Mouse (Mus musculus) hindbrain, embryonic 13.5 days (tissue): ENCODE measurements around the gene Cd86. TPM values are rescaled to one million over a fixed set of nuclear protein-coding genes. Genes with fewer than 3 reads are reported as not detected.

ENCODE experiments used
- ATAC-seq: fragments of 200-750 bp; cut with Nextera tagmentation; 2 replicates; pipeline ENCODE4 v1.8.0; 2017; ENCODE audit warnings: moderate TSS enrichment; ENCODE audit not compliant: low FRiP score
- H3K27ac ChIP-seq: fragments of 300-500 bp; sonication (generic); 2 replicates; pipeline ENCODE4 v1.5.1; 2015; ENCODE audit warnings: inconsistent platforms, mild to moderate bottlenecking, moderate library complexity
- H3K27me3 ChIP-seq: fragments of 300-500 bp; sonication (generic); 2 replicates; pipeline ENCODE4 v1.6.1; 2015; ENCODE audit warnings: mild to moderate bottlenecking, inconsistent platforms
- H3K36me3 ChIP-seq: fragments of 300-500 bp; sonication (generic); 2 replicates; pipeline ENCODE4 v1.6.1; 2015; ENCODE audit warnings: mild to moderate bottlenecking, inconsistent platforms
- H3K4me1 ChIP-seq: fragments of 300-500 bp; sonication (generic); replicated peaks from 2 replicates; pipeline ENCODE4 v1.6.1; 2015; ENCODE audit warnings: inconsistent platforms
- H3K4me2 ChIP-seq: fragments of 300-500 bp; sonication (generic); 2 replicates; pipeline ENCODE4 v1.6.1; 2015; ENCODE audit warnings: inconsistent platforms, mild to moderate bottlenecking, moderate library complexity
- H3K4me3 ChIP-seq: fragments of 300-500 bp; sonication (generic); 2 replicates; pipeline ENCODE4 v1.5.1; 2015; ENCODE audit warnings: mild to moderate bottlenecking, inconsistent platforms
- H3K9ac ChIP-seq: fragments of 300-500 bp; sonication (generic); 2 replicates; pipeline ENCODE4 v1.6.1; 2015; ENCODE audit warnings: mild to moderate bottlenecking, inconsistent platforms
- H3K9me3 ChIP-seq: fragments of 300-500 bp; sonication (generic); 2 replicates; pipeline ENCODE4 v1.6.1; 2016; ENCODE audit warnings: inconsistent platforms
- WGBS: fragments of 180-500 bp; shearing (Covaris S2); methylation state at CpG from one replicate; pipeline ENCODE4 v1.1.7; 2015; 5-methylcytosine and 5-hydroxymethylcytosine counted together
- polyA plus RNA-seq: library from polyadenylated mRNA; unstranded; fragments of >200 nt; fragmentation: Nextera tagmentation; extraction: Ambion mirVana; gene quantifications from 2 replicates; pipeline ENCODE4 v1.2.1, GENCODE M21; 2015

Gene Cd86
- polyA plus RNA-seq, 1 experiment from 2014 or later = 2.1 TPM

DNA sequence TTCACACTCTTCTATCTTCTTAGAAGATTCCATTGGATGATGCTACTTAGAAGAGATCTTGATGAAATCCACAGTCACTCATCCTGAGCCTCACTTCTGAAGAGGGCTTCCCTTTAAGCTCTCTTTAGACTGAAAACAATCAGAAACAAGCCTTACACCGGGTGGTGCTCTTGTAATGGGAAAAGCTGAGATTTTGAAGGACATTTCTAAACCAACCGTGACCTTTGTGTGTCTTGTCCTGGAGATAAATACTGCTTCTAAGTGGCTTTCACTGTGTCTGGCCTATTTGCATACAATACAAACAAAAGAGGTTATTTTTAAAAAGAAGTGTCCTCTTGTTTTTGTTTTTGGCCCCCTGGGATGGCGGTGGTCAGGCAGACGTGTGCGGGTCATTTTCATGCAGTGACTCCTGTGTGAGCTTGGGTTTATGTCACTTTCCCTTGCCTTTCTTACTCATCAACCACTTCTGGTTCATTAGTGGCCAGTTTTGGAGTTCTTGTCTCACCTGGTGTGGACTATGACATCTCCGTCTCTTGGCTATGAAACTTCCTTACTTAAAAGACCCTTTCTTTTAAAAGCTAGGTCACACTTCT, 14.6 kb downstream of the Cd86 start:
- H3K9me3 ChIP-seq = no peaks in the 10 kb centered on the region
- ATAC-seq = no peak
- H3K36me3 ChIP-seq = no peaks in the 10 kb centered on the region
- no peak overlapping the region for H3K4me2 ChIP-seq
- 59% methylated on average over 6 of the region's 6 CpGs for WGBS
- H3K9ac ChIP-seq = no peak overlapping the region
- no peak overlapping the region for H3K4me3 ChIP-seq
- H3K4me1 ChIP-seq = peaks cover 5% of the 10 kb centered on the region
- no peak overlapping the region for H3K27ac ChIP-seq
- no peaks in the 10 kb centered on the region for H3K27me3 ChIP-seq

DNA sequence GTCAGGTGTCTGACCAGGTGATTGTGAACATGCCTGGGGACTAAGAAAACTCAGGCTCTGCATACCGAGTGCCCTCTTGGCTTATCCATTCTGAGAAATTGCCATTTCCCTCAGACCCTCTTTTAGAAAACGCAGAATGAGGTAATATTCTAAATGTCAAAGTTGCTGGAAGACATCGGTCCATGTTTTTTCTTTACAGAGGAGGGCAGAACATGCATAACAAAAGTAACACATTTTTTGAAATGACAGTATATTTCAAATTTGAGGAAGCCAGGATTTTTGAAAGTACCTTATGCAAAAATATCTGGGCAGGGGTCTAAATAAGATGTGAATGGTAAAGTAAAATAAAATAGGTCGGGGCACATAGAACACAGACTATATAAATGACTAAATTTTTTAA, 15.4 kb downstream of the Cd86 start:
- ATAC-seq = no peak
- no peak overlapping the region for H3K4me3 ChIP-seq
- H3K9me3 ChIP-seq = no peaks in the 10 kb centered on the region
- no peak overlapping the region for H3K27ac ChIP-seq
- H3K27me3 ChIP-seq = no peaks in the 10 kb centered on the region
- no peak overlapping the region for H3K4me2 ChIP-seq
- peaks cover 5% of the 10 kb centered on the region for H3K4me1 ChIP-seq
- no peak overlapping the region for H3K9ac ChIP-seq
- 90% methylated on average over 4 of the region's 4 CpGs for WGBS
- no peaks in the 10 kb centered on the region for H3K36me3 ChIP-seq

DNA sequence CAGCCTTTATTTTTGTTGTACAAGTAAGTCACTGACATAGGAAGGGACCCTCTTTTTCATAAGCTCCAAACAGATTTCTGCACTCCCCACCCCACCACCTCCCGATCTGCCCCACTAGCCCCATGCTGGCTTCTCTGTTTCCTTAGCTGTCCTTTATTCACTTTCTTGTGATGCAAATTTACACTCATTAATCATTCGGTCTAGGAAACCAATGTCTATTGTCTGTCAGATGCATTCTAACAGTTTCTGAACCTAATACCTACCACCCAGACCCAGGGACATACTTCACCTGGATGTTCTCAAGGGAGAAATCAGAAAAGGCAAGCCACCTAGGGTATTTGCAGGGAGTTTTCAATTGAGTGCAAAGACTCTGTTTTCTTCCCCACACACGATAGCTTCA, 16.6 kb downstream of the Cd86 start:
- no peaks in the 10 kb centered on the region for H3K27me3 ChIP-seq
- H3K4me3 ChIP-seq = no peak overlapping the region
- H3K4me1 ChIP-seq = peaks cover 5% of the 10 kb centered on the region

DNA sequence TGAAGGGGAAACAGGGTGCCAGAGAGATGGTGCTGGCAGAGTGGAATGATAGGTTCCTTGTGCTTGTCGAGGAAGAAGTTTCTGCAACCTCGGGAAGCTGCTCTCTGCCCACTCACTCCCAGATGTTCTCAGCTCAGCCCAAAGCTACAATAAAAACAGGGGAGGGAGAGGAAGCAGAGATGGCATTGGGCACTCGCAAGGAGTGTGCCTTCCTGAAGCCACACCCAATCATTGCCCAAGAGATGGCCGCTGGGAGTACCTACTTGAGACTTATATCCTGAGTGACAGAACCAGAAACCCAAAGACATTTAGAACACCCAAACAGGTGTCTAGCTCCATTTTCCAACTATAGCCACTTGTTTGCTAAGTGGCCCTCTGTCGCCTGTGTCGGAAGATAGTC, 20.8 kb downstream of the Cd86 start:
- no peak for ATAC-seq

More for the DNA sequence above, 16.6 kb downstream of the Cd86 start:
- Histone ChIP-seq H3K4me2 (no peak overlapping the region), H3K27ac (no peak overlapping the region), H3K36me3 (no peaks in the 10 kb centered on the region), H3K9ac (no peak overlapping the region), H3K9me3 (no peaks in the 10 kb centered on the region)
- ATAC-seq = no peak
- WGBS = 21% methylated on average over 3 of the region's 3 CpGs

DNA sequence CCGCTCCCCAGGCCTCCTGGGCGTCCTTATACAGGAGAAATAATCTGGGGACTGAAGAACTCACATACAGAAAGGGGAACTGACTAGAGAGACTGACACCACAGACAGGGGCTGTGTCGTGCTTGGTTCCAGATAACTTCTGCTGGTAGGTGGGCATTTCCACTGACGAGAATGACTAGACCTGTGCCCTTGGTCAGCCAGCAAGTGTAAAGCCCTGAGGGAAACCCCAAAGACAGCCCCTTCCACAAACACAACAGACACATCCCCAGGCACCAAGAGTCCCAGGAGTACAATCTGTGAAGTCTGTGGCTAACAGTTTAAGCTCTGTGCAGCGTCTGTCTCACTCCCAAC, 23.2 kb downstream of the Cd86 start:
- H3K27me3 ChIP-seq = no peaks in the 10 kb centered on the region
- no peaks in the 10 kb centered on the region for H3K36me3 ChIP-seq
- H3K27ac ChIP-seq = no peak overlapping the region
- no peak overlapping the region for H3K9ac ChIP-seq
- H3K9me3 ChIP-seq = no peaks in the 10 kb centered on the region
- no peak overlapping the region for H3K4me2 ChIP-seq
- 86% methylated on average over 5 of the region's 5 CpGs for WGBS
- no peak overlapping the region for H3K4me3 ChIP-seq
- no peak for ATAC-seq
- no peaks in the 10 kb centered on the region for H3K4me1 ChIP-seq

More for the DNA sequence above, 20.8 kb downstream of the Cd86 start:
- H3K27me3 ChIP-seq = no peaks in the 10 kb centered on the region
- H3K4me2 ChIP-seq = no peak overlapping the region
- no peak overlapping the region for H3K9ac ChIP-seq
- WGBS = 85% methylated on average over 6 of the region's 6 CpGs
- no peak overlapping the region for H3K27ac ChIP-seq
- no peaks in the 10 kb centered on the region for H3K9me3 ChIP-seq
- H3K36me3 ChIP-seq = no peaks in the 10 kb centered on the region
- H3K4me1 ChIP-seq = peaks cover 5% of the 10 kb centered on the region
- no peak overlapping the region for H3K4me3 ChIP-seq

DNA sequence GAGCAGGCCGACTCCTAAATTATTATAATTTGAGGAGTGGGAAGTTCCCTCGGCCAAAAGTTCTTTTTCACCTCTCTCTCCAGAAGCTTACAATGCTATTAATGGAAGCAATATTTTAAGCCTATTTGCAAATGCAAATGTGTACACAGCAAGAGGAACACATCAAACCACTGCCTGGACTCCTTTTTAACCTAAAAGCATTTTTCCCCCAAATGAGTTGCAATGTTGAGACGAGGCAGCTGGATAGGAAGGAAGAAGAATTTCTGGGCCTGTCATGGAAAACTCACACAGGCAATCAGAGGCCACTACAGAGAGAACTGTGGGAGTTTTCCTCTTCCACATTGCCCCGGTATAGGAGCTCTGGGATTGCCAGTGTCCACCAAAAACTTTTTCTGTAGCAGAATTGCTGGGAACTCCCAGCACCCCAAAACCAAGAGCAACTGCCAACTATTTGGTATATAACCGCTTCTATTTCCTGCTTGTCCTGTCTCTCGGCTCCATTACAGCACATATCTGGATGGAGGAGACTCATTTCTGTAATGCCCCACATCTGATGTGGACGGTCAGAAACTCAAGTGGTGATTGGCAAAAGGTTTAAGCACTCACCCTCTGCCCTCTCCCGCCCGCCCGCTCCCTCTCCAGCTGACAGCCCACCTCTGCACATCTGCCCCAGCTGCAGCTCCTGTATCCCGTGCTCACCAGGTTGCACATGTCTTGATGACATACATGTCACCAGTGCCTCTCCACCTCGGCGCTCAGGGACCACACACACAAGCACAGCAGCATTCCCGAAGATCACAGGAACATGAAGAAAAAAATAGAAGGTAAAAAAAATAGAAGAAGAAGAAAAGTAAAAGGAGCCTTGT, 23.8 kb downstream of the Cd86 start:
- ATAC-seq = no peak
- no peak overlapping the region for H3K4me2 ChIP-seq
- no peaks in the 10 kb centered on the region for H3K36me3 ChIP-seq
- H3K4me3 ChIP-seq = no peak overlapping the region
- H3K9me3 ChIP-seq = no peaks in the 10 kb centered on the region
- no peak overlapping the region for H3K9ac ChIP-seq
- 87% methylated on average over 14 of the region's 14 CpGs for WGBS
- no peaks in the 10 kb centered on the region for H3K4me1 ChIP-seq
- H3K27me3 ChIP-seq = no peaks in the 10 kb centered on the region
- no peak overlapping the region for H3K27ac ChIP-seq

DNA sequence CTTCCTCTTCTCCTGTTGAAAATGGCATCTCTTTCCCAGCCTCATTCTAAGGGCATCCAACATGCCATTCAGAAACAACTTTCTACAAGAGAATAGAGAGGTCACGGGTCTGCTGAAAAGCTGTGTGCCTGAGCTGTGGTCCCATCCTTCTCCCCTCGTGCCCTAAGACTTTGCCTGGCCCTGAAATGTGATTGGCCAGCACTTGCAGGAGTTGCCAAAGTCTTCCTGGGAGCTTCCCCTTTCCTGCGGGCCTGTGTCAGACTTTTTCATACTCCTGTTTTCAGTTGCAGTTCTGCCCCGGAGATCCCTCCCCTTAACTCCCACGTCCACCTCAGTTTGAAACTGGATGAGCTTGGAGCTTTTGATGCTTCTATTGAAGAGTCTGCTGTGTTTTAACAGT, 24.9 kb downstream of the Cd86 start:
- Histone ChIP-seq H3K9ac (no peak overlapping the region), H3K36me3 (no peaks in the 10 kb centered on the region), H3K4me1 (no peaks in the 10 kb centered on the region), H3K9me3 (no peaks in the 10 kb centered on the region), H3K27ac (no peak overlapping the region), H3K27me3 (no peaks in the 10 kb centered on the region), H3K4me2 (no peak overlapping the region), H3K4me3 (no peak overlapping the region)
- no peak for ATAC-seq
- WGBS = 62% methylated on average over 5 of the region's 5 CpGs

DNA sequence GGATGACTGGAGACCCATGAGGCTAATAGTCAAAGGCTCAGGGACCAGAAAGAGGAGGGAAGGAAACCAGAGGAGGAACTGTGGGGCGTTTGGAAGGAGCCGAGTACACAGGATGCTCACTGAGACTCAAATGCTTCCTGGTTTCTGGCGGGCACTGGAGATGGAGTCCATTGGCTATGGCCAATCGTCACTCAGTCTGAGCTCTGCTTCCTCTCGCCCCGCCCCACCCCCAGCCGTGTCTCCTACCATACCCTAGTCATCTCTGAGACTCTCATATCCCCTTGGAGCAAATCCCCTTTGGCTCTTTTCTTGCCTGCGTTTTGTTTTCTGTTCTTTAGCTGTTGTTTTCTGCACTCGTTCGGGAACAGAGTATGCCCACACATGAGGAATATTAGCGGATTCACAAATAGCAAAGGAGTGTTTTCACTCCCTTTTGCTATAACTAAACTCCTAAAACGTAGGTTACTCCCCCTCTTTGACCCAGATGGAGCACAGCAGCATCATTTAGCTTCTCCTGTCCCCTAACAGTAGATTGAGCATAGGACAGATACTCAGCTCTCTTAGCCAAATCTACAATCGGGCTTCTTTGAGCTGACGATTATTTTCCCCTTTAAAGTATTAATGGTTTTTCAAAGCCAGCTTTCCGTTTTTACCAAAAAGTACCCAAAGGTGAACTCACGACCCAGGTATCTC, 25.9 kb downstream of the Cd86 start:
- 91% methylated on average over 16 of the region's 16 CpGs for WGBS
- Histone ChIP-seq H3K9ac (no peak overlapping the region), H3K9me3 (no peaks in the 10 kb centered on the region), H3K36me3 (no peaks in the 10 kb centered on the region), H3K27ac (no peak overlapping the region), H3K4me2 (no peak overlapping the region), H3K4me3 (no peak overlapping the region), H3K27me3 (no peaks in the 10 kb centered on the region), H3K4me1 (no peaks in the 10 kb centered on the region)
- no peak for ATAC-seq

DNA sequence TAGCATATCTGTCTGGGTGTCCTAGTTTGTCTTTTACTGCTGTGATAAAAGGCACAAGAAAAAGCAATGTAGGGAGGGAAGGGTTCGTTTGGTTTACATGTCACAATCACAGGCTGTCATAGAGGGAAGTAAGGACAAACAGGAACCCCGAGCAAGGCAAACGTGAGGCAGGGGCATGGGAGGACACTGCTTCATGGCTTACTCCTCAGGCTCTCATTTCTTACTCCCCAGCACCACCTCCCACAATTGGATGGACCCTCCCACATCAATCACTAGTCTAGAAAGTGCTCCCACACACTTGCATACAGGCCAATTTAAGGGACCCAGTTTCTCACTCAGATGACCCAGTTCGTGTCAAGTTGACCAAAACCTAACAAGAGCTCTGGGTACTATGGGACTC, 29.1 kb downstream of the Cd86 start:
- no peaks in the 10 kb centered on the region for H3K36me3 ChIP-seq
- no peak for ATAC-seq
- WGBS = 77% methylated on average over 4 of the region's 4 CpGs

DNA sequence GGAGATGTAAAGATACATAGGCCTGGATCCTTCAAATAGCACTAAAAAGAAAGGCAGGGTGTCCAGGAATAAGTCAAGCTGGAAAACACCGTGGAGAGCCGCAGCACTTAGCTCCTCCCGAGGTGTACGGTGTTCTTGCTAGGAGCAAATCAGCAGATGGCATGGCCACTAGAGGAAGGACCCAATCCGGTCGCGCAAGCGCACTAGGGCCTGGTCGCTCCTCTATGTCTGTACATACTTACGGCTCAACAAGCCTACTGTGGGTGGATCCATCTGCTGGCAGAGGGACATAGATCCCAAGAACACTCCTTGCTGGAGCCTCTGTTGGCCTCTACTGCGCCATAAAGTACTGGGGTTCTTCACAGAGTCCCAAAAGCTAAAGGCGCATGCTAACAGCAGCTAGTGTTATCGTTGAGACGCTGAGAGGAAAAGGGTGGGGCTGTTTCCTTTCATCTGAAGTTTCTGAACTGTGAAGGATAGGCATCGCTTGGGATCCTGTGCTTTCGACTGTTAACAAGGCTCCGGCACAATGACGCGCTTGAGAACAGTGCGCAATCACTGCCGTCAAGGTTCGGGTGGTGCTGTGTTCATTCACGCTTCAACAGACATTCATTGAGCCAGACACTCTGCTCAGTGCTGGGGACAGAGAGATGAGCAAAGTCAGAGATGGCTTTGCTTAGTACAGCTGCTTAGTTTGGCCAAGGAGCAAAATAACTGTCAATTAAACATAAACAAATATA, 30.7 kb downstream of the Cd86 start:
- WGBS = 88% methylated on average over 23 of the region's 23 CpGs
- ATAC-seq = no peak

More for the DNA sequence above, 29.1 kb downstream of the Cd86 start:
- Histone ChIP-seq H3K27ac (no peak overlapping the region), H3K4me3 (no peak overlapping the region), H3K4me2 (no peak overlapping the region), H3K4me1 (no peaks in the 10 kb centered on the region), H3K27me3 (no peaks in the 10 kb centered on the region), H3K9ac (no peak overlapping the region), H3K9me3 (no peaks in the 10 kb centered on the region)

DNA sequence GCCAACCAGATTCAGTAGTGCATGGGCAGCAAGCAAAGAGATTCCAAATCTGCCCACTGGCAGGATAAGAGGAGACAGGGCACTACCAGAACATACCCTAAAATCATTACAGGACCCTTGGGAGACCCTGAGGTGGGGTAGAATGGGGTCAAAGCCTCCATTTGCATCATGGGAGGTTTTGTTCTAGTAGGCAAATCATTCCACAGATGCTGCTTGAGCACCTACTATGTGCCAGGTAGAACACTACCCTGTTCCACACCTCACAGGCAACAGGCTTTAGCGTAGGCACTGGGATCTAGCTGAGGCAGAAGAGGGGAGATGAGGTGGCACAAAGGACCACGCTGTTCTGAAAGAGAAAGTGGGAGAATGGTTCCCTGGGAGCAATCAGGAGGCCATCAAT, 31.5 kb downstream of the Cd86 start:
- Histone ChIP-seq H3K4me2 (no peak overlapping the region), H3K27ac (no peak overlapping the region), H3K9me3 (no peaks in the 10 kb centered on the region), H3K27me3 (no peaks in the 10 kb centered on the region), H3K9ac (no peak overlapping the region), H3K36me3 (no peaks in the 10 kb centered on the region), H3K4me3 (no peak overlapping the region), H3K4me1 (no peaks in the 10 kb centered on the region)
- ATAC-seq = no peak
- WGBS = 98% methylated on average over 2 of the region's 2 CpGs

More for the DNA sequence above, 30.7 kb downstream of the Cd86 start:
- Histone ChIP-seq H3K27ac (no peak overlapping the region), H3K9me3 (no peaks in the 10 kb centered on the region), H3K36me3 (no peaks in the 10 kb centered on the region), H3K9ac (no peak overlapping the region), H3K4me2 (no peak overlapping the region), H3K4me1 (no peaks in the 10 kb centered on the region), H3K4me3 (no peak overlapping the region), H3K27me3 (no peaks in the 10 kb centered on the region)

DNA sequence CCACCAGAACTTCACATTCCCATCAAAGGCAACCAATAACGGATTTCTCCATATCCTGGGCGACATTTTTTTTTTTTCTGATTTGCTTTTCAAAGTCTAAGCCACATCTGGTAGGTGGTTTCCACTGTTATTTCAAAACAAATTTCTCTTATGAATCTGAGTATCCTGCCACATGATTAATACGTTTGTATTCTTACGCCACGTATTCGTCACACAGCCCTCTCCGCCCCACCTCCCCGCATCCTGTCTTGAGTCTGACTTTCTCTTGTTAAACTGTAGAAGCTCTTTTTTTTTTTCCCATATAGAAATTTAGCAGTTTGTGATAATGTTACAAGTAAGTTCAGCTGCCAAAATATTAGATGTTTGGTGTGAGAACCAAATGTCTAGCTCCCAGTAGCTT, 33.7 kb downstream of the Cd86 start:
- Histone ChIP-seq H3K9ac (no peak overlapping the region), H3K9me3 (no peaks in the 10 kb centered on the region), H3K4me2 (no peak overlapping the region), H3K27me3 (no peaks in the 10 kb centered on the region), H3K27ac (no peak overlapping the region), H3K4me1 (no peaks in the 10 kb centered on the region), H3K4me3 (no peak overlapping the region), H3K36me3 (no peaks in the 10 kb centered on the region)
- WGBS = 90% methylated on average over 8 of the region's 8 CpGs
- ATAC-seq = no peak
